Mouse (Mus musculus): ENCODE data around the gene Smndc1. TPM values are rescaled to one million over a fixed set of nuclear protein-coding genes. Genes with fewer than 3 reads are reported as not detected.

The Smndc1 gene
- polyA plus RNA-seq, 1 experiment from 2014 or later = 35.9 TPM

Other genes starting within 250 kb of the Smndc1 start
- 15.8 and 15.9 TPM in 2 replicates for gene Mxi1, start 80.1 kb downstream of the Smndc1 start, polyA plus RNA-seq (2015; fragmentation: Nextera tagmentation; extraction: Ambion mirVana)
- not detected in 2 replicates for gene Gm10197, start 18.8 kb downstream of the Smndc1 start, polyA plus RNA-seq (2015; fragmentation: Nextera tagmentation; extraction: Ambion mirVana)
- gene Dusp5, start 138.5 kb upstream of the Smndc1 start, polyA plus RNA-seq (2015; fragmentation: Nextera tagmentation; extraction: Ambion mirVana) = 5.9 and 6.1 TPM in 2 replicates
- 258 and 338 TPM in 2 replicates for gene Nutf2-ps1, start 198.5 kb upstream of the Smndc1 start, polyA plus RNA-seq (2015; fragmentation: Nextera tagmentation; extraction: Ambion mirVana)
- gene Smc3, start 209.8 kb upstream of the Smndc1 start, polyA plus RNA-seq (2015; fragmentation: Nextera tagmentation; extraction: Ambion mirVana) = 55.2 and 60.2 TPM in 2 replicates

Data from stomach, embryonic 16.5 days (tissue).